Mouse (Mus musculus) gonadal fat pad, adult 2 months (tissue): ENCODE measurements around the gene Chp1. TPM values are rescaled to one million over a fixed set of nuclear protein-coding genes. Genes with fewer than 3 reads are reported as not detected.
"Not testable (repeated sequence)": the region's sequence is repeated elsewhere in the genome, so short reads cannot be mapped to it uniquely, and the experiment has no call there.

Experiments used
- DNase-seq: peaks from one replicate; pipeline ENCODE4 v3.0.0-alpha.2; 2012; ENCODE audit warnings: low read depth
- polyA plus RNA-seq: library from polyadenylated mRNA; depleted of rRNA; stranded (reverse); fragments of >200 nt; gene quantifications from 2 replicates; pipeline ENCODE4 v1.2.3, GENCODE M21; 2012; rRNA removed

The Chp1 gene
- polyA plus RNA-seq: 198 and 297 TPM in 2 replicates

DNA sequence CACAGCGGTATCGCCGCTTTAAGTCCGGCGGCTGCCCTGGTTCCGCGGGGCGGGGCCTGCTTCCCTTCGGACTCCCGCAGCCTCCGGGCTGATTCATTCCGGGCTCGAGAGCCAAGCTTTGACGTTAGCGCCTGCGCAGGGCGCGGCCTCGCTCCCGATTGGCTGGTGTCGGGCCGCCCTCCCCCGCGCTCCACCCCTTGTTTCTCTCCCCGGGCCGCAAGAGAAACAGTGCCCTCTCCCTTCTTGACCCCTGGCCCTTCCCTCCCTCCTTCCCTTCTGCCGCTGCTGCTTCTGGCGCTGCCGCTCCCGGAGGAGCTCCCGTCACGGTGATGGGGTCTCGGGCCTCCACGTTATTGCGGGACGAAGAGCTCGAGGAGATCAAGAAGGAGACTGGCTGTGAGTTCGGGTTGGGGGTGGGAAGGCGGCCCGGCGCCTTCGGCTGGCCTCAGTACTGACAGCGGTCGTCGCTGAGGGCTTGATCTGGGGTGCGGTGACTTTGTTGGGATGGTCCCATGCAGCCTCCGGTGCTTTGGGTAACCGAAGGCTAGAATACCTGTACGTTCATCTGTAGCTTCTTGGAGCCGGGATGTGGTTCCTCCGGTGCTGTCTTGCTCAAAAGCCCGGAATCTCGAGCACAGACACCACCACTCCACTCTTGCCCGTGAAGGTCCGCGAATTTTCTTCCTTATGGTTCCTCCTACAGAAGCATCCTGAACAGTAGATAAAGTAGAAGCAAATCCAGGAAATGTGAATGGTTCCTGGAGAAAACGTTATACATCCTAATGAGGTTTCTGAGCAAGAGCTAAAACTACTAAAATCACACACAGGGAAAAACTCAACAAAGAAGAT, at the start of gene Chp1, which contains the start of gene Exd1:
TSS of gene Chp1 (plus strand) at position 176 of the 849 bp plus-strand sequence.
TSS of gene Exd1 (minus strand) at position 106 of the 849 bp plus-strand sequence.
- DNase-seq: peak; percentile 79

DNA sequence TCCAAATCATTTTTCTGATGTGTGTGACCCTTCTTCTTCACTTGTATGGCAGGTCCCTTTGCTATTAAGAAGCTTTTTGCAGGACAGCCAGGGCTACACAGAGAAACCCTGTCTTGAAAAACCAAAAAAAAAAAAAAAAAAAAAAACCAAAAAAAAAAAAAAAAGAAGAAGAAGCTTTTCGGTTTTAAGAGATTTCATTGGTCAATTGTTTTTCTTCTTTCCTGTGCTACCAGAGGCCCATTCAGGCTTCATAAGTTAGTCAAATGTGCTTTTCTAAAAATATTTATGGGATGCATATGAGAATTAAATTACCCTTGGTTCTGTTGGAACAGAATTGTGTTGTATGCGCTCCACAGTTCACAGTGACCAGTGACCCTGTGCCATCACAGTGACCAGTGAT, 48.6 kb upstream of the Chp1 start:
- no peak for DNase-seq

DNA sequence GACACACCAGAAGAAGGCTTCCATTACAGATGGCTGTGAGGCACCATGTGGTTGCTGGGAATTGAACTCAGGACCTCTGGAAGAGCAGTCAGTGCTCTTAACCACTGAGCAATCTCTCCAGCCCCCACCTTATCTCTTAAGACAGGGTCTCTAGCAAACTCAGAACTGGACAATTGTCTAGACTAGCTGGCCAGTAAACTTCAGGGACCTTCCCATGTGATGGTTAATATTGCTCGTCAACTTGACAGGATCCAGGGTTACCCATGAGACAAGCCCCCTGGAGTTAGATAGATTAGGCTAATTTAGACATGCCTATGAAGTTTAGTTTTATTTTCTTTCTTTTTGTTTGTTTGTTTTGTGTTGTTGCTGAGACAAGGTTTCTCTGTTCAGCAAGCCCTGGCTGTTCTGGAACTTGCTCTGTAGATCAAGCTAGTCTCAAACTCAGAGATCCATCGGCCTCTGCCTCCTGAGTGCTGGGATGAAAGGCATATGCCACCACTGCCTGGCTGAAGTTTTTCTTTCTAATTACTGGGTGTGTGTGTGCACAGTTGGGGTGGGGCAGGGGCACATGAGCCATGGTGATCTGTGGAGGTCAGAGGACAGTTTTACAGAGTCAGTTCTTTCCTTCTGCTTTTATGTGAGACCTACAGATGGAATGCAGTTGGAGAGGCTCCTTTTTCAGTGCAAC, 46.4 kb upstream of the Chp1 start:
- DNase-seq: no peak

- DNase-seq: no peak
Observed at GRCm38 (mm10) chr2:119507108-119507507, 40.4 kb upstream of the Chp1 start.

DNA sequence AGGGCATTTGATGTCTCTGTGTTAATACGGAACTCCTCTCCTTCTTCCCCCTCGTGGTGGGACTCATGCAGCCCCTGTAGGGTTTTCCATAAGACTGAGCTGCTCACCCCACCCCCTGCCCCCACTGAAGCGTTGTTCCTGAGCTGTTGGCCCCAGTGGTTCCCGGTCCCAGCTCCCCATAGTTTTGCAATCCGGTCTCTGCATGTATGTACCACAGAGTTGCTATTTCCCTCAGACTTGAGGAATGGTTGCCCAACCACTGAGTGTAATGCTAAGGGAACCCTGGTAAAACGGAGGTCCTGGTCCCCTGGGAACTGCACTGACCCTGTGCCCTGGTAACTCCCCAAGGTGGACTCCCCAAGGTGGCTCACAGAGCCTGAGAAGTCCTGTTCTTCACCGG, 39.0 kb upstream of the Chp1 start:
- DNase-seq: not testable (repeated sequence)

DNA sequence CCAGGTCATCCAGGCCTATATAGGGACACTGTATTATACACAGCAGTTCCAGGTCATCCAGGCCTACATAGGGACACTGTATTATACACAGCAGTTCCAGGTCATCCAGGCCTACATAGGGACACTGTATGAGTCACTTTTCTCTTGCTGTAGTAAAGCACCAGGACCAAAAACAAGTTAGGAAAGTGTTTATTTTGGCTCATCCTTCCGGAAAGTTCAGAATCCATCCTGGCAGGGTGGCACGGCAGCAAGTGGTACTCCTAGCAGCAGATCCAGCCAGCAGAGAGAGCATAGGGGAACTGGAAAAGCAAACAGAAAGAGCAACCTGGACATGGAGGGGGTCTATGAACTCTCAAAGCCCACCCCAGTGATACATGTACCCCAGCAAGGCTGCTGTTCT, 36.6 kb upstream of the Chp1 start:
- no peak for DNase-seq

DNA sequence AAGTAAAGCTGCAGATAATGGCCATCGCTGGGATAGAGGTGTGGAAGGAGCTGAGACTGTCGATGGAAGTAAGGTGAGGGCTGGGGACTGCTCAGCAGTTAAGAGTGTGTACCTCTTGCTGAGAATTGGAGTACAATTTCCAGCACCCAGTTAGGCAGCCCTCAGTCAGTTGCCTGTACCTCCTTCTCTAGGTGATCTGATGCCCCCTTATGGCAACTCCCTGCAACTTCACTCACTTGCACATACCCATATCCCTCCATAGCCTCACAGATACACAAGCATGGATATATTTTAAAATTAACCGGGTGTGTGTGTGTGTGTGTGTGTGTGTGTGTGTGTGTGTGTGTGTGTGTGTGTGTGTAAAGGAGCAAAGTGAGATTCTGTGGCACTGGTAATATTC, 35.2 kb upstream of the Chp1 start:
- DNase-seq: no peak

GRCm38 (mm10) chr2:119514026-119514522, 33.4 kb upstream of the Chp1 start:
- DNase-seq: no peak

DNA sequence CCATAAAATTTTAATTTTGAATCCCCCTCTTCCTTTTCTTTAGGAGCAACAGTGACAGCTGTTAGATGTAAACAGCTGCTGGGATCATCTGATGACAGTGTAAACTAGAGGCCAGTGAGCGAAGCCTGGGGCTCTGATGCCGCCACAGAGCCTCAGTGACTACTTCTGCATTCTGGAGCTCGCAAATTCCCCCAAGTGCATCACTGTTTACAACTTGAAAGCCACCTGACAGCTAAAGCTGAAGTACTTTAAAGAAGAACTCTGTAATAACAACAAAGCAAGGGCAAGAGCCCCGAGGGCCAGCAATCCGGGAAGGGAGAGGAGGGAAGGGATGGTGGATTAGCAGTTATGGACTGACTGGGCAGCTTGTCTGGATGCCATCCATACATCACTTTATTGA, 30.7 kb upstream of the Chp1 start:
- no peak for DNase-seq

DNA sequence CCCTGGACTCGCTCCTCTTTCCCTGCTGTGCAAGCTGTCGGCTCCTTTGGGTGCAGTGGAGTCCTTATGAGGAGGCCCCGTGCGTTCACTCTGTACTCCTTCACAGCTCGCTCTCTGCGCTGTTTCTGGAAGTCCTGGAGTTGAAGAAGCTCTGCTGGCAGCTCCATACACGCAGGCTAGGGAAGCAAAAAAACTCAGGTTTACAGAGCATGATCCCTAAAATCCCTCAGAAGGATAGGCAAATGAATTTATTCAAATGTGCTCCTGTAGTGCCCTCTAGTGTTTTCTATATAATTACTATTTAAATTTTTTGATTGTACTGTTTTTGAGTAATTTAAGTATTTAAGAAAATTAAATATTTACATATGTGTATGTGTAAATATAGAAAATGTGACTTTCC, 26.9 kb upstream of the Chp1 start:
- DNase-seq: no peak

DNA sequence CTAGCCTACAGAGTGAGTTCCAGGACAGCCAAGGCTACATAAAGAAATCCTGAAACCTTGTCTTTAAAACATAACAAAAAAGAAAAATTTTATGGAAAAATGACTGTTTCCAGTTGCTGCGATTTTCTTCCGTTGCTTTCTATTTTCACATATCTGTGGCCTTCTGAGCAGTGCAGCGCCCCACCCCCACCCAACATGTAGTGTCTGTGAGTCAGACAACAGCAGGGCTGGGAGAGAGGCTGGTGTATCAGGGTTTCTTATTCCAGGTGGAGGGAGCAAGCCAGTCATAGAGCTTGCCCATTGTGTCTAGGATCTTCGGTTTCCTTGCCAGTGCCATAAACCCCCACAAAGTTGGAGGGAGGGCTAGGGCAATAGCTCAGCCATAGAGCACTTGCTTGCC, 23.7 kb upstream of the Chp1 start:
- no peak for DNase-seq

DNA sequence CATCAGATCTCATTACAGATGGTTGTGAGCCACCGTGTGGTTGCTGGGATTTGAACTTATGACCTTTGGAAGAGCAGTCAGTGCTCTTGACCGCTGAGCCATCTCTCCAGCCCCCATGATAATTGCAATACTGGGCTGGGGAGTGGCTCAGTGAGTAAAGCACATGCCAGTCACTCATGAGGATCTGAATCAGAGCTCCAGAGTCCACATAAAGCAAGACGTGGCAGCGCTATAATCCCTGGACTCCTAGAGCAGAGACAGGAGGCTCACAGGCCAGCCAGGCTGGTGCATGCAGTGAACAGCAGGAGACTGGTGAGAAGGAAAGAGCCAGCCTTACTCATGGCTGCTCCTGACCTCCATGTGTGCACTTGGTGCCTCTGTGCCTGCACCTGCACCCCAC, 22.1 kb upstream of the Chp1 start:
- DNase-seq: no peak

DNA sequence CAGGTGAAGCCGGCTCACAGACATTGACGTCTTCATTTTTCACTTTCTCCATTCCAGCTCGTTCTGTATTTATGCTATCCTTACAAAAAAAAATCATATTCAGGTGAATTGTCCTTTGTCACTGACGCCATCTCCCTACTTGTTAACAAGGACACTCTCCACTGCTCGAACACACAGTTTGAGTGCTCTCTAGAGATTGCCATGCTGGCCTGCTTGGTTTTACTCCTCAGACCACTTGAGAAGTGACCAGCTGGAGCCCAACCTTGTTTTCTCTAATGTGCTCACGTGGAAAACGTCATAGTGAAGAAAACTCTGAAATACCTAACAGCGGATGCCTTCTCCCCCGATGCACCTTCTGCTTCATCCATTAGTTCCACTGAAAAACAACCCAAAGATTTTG, 8.7 kb upstream of the Chp1 start:
- no peak for DNase-seq

- DNase-seq: no peak
Observed at GRCm38 (mm10) chr2:119542106-119542505, 5.4 kb upstream of the Chp1 start.

GRCm38 (mm10) chr2:119543656-119544055, 3.8 kb upstream of the Chp1 start:
- no peak for DNase-seq

DNA sequence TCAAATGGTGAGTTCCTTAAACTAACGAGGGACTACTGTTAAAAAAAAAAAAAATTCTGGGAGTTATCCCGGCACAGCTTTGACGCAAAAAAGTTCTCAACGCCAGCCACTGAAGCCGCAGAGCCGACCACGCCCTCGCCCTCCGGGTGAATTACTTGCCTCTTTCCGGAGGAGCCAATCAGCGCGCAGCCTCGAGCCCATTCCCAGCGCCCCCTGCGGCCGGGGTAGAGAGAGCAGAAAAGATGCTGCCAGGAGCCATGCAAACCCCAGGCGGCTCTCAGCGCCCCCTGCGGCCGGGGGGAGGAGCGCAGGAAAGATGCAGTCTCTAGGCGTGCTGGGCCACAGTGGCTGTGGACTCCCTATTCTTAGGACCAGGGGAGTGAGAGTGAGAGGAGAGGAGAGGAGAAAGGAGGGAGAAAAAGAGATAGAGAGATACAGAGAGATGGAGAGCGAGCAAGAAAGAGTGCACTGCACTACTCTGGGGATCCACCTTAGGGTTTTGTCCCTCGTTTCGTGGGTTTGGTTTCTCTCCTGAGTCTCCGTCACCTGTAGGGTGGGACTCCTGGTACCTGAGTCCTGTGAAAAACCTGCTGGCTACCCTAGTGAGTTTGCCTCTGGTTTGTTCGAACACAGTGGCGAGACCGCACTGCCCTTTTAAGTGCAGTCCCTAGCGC, 512 bp upstream of the Chp1 start:
- DNase-seq: no peak

- DNase-seq: no peak
Observed at GRCm38 (mm10) chr2:119548371-119548660, 819 bp downstream of the Chp1 start.

- DNase-seq: no peak
Observed at GRCm38 (mm10) chr2:119548691-119549090, 1.2 kb downstream of the Chp1 start.

DNA sequence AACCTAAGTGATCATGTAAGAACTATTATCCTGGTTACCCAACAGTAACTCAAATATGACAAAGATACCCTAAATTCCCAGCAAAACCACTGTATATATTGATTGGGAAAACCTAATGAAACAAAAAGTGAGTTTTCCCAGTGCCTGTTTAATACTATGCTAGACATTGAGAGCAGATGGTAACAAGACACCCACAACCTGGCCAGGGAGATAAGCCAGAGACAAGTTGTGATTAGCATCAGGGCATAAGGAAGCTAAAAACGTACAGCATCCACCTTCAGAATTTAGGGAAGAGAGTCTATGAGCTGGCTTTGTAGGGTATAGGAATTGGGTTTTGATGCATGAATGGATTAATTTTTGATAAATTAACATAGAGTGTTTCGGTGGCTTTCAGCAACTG, 2.2 kb downstream of the Chp1 start:
- DNase-seq: no peak

GRCm38 (mm10) chr2:119558039-119558438, 10.5 kb downstream of the Chp1 start:
- DNase-seq: no peak

GRCm38 (mm10) chr2:119558737-119559340, 11.3 kb downstream of the Chp1 start:
- DNase-seq: no peak

- DNase-seq: no peak
Observed at GRCm38 (mm10) chr2:119561794-119562193, 14.3 kb downstream of the Chp1 start.
